Mouse (Mus musculus) embryonic facial prominence, embryonic 12.5 days (tissue): ENCODE data around the gene Rpl41. TPM values are rescaled to one million over a fixed set of nuclear protein-coding genes. Genes with fewer than 3 reads are reported as not detected.
A peak's percentile ranks its signal among the peaks of the same experiment; 100 is the strongest.
"Not testable (repeated sequence)": the region's sequence is repeated elsewhere in the genome, so short reads cannot be mapped to it uniquely, and the experiment has no call there.

Experiments used
- ATAC-seq: fragments of 200-750 bp; cut with Nextera tagmentation; 2 replicates; pipeline ENCODE4 v1.8.0; 2017; ENCODE audit not compliant: insufficient number of reproducible peaks, insufficient read depth, low FRiP score, low TSS enrichment
- H3K27ac ChIP-seq: fragments of 300-500 bp; sonication (generic); 2 replicates; pipeline ENCODE4 v1.5.1; 2016; ENCODE audit warnings: mild to moderate bottlenecking
- H3K27me3 ChIP-seq: fragments of 300-500 bp; sonication (generic); 2 replicates; pipeline ENCODE4 v1.6.1; 2016; ENCODE audit warnings: mild to moderate bottlenecking, moderate library complexity
- H3K36me3 ChIP-seq: fragments of 300-500 bp; sonication (generic); 2 replicates; pipeline ENCODE4 v1.6.1; 2016; ENCODE audit warnings: mild to moderate bottlenecking
- H3K4me1 ChIP-seq: fragments of 300-500 bp; sonication (generic); 2 replicates; pipeline ENCODE4 v1.6.1; 2016
- H3K4me2 ChIP-seq: fragments of 300-500 bp; sonication (generic); replicated peaks from 2 replicates; pipeline ENCODE4 v1.6.1; 2016; ENCODE audit warnings: mild to moderate bottlenecking, moderate library complexity
- H3K4me3 ChIP-seq: fragments of 300-500 bp; sonication (generic); 2 replicates; pipeline ENCODE4 v1.5.1; 2016; ENCODE audit warnings: mild to moderate bottlenecking
- H3K9ac ChIP-seq: fragments of 300-500 bp; sonication (generic); 2 replicates; pipeline ENCODE4 v1.6.1; 2016; ENCODE audit warnings: mild to moderate bottlenecking, moderate library complexity
- H3K9me3 ChIP-seq: fragments of 300-500 bp; sonication (generic); 2 replicates; pipeline ENCODE4 v1.6.1; 2016; ENCODE audit warnings: mild to moderate bottlenecking, moderate library complexity
- WGBS: fragments of 180-500 bp; shearing (Covaris S2); methylation state at CpG from one replicate; pipeline ENCODE4 v1.1.7; 2016; 5-methylcytosine and 5-hydroxymethylcytosine counted together
- polyA plus RNA-seq: library from polyadenylated mRNA; unstranded; fragments of >200 nt; fragmentation: Nextera tagmentation; extraction: Ambion mirVana; gene quantifications from 2 replicates; pipeline ENCODE4 v1.2.1, GENCODE M21; 2016

Rpl41 gene
- polyA plus RNA-seq, 1 experiment from 2014 or later = 3,271 TPM

DNA sequence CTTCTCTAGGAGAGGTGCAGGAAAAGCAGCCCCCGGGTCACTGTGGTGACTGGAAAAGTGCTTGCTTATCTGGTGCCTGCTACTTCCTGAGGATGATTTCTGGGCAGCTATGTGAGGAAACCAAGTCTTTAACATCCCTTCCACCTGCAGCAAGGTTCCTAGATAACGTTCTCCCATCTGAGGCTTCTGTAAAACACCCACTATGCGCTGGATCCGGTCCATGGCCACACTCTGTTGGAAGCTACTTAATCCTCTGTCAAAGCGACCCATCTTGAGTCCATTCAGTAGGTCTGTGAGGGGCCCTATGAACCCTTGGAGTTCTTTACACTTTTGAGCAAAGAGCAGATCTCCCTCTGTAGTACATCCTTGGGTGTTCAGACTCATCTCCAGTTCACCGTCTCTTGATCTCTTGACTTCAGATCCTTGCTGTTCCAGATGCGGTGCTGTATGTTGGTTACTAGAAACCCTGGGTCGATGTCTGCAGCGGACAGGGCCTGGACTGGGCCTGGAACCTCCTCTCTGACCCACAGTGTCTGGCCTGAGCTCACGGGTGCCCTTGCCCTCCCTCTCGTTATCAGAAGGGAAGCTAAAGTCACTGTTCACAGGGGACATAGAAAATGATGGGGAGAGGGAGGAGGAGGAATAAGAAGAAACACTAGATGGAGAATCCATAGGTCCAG lies 1.2 kb upstream of the Rpl41 start:
- H3K27ac ChIP-seq, H3K4me2 ChIP-seq, H3K36me3 ChIP-seq, ATAC-seq, H3K4me3 ChIP-seq, H3K27me3 ChIP-seq, H3K9me3 ChIP-seq, H3K9ac ChIP-seq, H3K4me1 ChIP-seq: not testable (repeated sequence)
- 90% methylated on average over 11 of the region's 11 CpGs for WGBS

DNA sequence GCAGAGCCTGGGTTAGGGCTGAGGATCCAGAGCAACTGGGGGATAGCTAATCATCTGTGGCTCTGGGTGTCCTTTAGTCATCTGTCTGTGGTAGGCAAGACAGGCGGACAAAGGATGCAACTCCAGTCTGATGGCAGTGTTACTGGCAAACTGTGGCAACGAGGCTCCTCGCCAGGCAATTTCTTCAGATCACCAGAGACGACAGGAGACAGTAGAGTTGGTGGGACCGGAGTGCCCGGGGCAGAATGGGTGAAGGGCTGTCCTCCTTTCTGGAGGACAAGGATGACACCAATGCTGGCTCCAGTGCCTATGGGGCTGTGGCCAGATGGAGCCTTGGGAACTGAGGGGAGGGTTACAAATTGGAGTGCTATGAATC lies 565 bp upstream of the Rpl41 start:
- H3K9ac ChIP-seq, H3K9me3 ChIP-seq, H3K36me3 ChIP-seq, H3K4me1 ChIP-seq, H3K27ac ChIP-seq, H3K4me2 ChIP-seq, H3K4me3 ChIP-seq, ATAC-seq, H3K27me3 ChIP-seq: not testable (repeated sequence)
- WGBS = 60% methylated on average over 6 of the region's 6 CpGs

DNA sequence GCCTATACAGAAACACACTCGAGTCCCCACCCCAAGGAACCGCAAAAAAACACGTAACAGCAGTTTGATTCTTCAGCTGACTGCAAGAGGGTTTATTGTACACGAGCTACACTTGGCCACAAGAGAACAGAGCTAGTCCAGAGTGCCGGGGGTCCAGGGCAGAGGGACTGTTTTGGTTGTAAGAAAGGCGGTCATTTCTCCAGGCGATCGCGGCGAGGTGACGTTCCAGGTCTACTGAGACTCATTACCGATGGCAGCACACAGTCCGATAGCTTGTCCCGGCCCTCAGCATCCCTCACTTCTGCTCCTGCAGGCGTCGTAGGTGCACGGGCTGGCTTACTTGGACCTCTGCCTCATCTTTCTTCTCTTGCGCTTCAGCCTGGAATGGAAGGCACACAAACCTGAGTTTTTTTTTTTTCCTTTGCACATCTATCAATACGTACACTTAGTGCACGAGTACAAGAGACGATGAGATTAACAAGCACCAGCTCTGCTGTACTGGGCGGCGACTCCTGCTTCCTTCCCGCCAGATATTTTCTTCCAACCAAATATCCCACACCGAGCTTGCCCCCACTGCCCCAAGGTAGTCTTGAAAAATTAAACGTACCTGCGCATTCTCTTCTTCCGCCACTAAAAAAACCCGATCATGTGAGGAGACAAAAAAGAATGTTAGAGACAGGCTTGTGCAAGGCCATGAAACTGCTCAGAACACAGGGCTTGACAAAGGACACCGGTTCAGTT lies 884 bp downstream of the Rpl41 start:
- not testable (repeated sequence) for H3K27me3 ChIP-seq, ATAC-seq, H3K4me1 ChIP-seq, H3K9me3 ChIP-seq
- Histone ChIP-seq H3K4me3 (peak overlapping the region; percentile 53), H3K36me3 (peaks cover 21% of the 10 kb centered on the region), H3K27ac (peak overlapping the region; percentile 98), H3K4me2 (peak overlapping the region; percentile 80), H3K9ac (peak overlapping the region; percentile 76)
- WGBS = under 1% methylated on average over 30 of the region's 30 CpGs

DNA sequence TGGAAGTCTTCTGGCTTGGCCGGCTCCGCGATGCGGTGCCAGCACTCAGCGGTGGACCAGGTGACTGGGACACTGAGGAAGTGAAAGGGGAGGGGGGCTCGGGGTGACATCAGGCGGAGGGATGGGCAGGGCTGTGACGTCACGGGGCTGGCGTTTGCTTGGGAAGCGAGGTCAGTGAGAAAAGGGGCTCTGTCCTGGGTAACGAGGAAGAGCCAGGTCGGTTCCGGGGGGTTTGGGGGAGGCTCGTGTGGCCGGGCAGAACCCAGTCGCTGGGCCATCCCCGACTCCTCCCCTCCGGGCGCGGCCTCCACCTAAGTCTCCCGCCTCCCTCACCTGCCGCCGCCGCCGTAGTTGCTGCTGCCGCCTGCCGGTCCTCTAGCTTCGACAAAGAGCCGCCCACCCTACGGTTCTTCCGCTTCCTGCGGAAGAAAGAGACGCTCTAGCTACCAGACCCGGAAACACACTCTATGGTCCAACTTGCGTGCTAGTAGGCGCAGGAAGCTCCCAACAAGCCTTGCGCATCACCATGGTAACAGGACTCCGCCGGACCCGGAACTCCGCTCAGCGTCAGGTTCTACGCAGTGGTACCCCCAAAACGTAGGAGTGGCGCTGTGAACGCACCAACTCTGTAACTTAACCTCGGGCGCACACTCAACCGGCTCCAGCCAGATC lies 1.6 kb downstream of the Rpl41 start, which contains the start of gene Zc3h10:
TSS of gene Zc3h10 (minus strand) at position 414 of the 672 bp plus-strand sequence.
- H3K27me3 ChIP-seq = no peaks in the 10 kb centered on the region
- H3K27ac ChIP-seq = peak within 1 kb of the TSS; percentile 98
- H3K4me1 ChIP-seq = peaks cover 8% of the 10 kb centered on the region
- peak within 1 kb of the TSS; percentile 53 for H3K4me3 ChIP-seq
- no peaks in the 10 kb centered on the region for H3K9me3 ChIP-seq
- peak within 1 kb of the TSS; percentile 80 for H3K4me2 ChIP-seq
- peak within 1 kb of the TSS; percentile 76 for H3K9ac ChIP-seq
- ATAC-seq = peak; percentile 80
- WGBS = under 1% methylated on average over 47 of the region's 50 CpGs
- peaks cover 28% of the 10 kb centered on the region for H3K36me3 ChIP-seq

DNA sequence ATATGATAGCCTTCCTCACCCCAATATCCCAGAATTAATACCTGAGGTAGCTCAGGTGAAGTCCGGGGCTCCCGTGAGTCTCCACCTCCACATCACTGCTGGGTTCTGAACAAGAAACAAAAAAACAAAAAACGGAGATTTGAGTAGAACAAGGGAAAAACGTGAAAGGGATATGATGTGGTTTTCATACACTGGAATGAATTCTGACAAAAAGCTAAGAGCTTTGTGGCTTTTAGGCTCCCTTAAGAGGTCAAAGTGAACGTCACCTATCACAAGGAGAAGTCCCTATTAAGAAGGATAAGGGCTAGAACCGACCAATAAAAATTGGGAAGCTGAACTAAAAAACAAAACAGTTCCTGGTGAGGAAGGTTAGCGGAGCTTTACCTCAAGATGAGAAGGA lies 2.3 kb downstream of the Rpl41 start:
- Histone ChIP-seq H3K4me3 (peak overlapping the region; percentile 53), H3K9me3 (no peaks in the 10 kb centered on the region), H3K9ac (peak overlapping the region; percentile 76), H3K36me3 (peaks cover 33% of the 10 kb centered on the region), H3K4me2 (peak overlapping the region; percentile 80), H3K4me1 (peaks cover 8% of the 10 kb centered on the region), H3K27me3 (no peaks in the 10 kb centered on the region), H3K27ac (peak overlapping the region; percentile 88)
- WGBS = 26% methylated on average over 7 of the region's 7 CpGs
- no peak for ATAC-seq

DNA sequence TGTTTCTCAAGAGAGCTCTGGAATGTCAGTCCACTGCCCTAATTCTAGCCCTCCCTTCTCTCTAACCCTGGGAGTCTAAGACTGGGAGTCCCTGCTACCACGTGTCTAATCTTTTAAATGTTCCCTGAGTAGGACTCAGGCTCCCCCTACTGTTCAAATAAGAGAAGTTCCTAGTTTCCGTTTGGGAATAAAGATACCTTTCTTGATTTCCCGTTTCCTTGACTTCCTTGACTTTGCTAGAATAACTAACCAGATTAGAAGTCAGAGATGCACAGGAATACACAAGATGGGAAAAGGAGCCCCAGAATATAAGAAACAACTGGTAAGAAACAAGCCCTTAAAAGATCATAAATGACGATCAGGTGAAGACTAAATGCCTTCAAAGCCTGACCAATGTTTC lies 2.7 kb downstream of the Rpl41 start:
- peaks cover 34% of the 10 kb centered on the region for H3K36me3 ChIP-seq
- WGBS = 13% methylated on average over 4 of the region's 4 CpGs

DNA sequence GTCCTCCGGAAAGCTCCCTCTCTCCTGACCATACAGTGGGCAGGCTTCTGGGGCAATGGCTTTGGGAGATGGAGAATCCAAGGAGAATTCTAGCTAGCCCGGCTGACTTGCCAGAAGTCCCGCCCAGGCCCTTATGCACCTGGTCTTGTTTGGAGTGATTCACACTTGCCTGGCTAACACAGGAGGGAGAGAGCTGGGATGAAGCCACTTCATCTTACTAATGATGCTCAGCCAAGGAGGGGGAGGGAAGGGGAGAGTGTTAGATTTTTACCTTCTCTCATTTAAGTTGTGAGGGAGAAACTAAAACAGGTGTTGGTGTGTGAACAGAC lies 3.6 kb downstream of the Rpl41 start:
- ATAC-seq = no peak
- Histone ChIP-seq H3K4me2 (no peak overlapping the region), H3K9me3 (no peaks in the 10 kb centered on the region), H3K4me3 (no peak overlapping the region), H3K27ac (no peak overlapping the region), H3K36me3 (peaks cover 40% of the 10 kb centered on the region), H3K4me1 (peaks cover 8% of the 10 kb centered on the region), H3K9ac (no peak overlapping the region), H3K27me3 (no peaks in the 10 kb centered on the region)
- 84% methylated on average over 3 of the region's 3 CpGs for WGBS

More for the DNA sequence above, 2.7 kb downstream of the Rpl41 start:
- Histone ChIP-seq H3K9me3 (no peaks in the 10 kb centered on the region), H3K9ac (peak overlapping the region; percentile 76), H3K4me2 (peak overlapping the region; percentile 80), H3K27me3 (no peaks in the 10 kb centered on the region), H3K27ac (peak overlapping the region; percentile 88; the same call in 1 of the 2 replicates), H3K4me1 (peaks cover 8% of the 10 kb centered on the region), H3K4me3 (peak overlapping the region; percentile 53)
- no peak for ATAC-seq

DNA sequence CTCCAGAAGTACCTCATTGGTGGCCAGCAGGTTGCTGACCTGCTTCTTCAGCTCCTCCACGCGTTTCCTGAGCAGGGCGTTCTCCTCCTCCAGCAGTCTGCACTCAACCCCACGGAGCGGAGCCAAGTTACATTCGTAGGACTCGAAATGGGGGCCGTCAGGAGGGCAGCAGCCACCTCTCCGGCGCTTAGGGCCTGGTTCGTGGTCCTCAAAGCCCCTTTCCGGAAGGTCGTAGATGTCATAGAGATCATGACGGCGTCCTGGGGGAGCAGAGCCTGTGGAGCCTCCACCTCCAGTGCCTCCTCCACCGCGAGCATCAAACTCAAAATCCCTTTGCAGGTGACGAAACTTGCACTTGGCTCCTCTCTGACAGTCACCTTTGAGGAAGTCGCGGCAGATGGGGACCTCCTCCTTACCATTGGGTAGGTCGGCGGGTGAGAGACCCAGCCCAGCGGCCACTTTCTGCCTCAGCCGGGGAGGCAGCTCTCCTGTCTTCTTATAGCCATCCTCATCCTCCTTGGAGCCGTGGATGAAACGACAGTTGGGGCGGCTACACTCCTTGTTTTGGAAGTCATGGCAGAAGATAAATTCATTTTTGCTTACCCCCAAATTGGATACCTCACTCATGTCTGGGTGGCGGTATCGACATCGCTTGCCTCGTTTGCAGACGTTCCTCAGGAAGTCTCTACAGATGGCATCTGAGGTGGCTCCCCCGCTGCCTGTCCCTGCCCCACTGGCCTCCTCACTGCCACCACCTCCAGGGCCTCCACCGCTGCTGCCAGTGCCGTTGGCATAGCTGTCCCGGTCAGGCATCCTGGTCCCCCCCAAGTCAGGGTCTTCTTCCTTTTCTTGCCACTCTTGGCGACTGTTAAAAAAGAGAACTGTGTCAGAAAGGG lies 4.2 kb downstream of the Rpl41 start:
- Histone ChIP-seq H3K27me3 (no peaks in the 10 kb centered on the region), H3K27ac (no peak overlapping the region)

DNA sequence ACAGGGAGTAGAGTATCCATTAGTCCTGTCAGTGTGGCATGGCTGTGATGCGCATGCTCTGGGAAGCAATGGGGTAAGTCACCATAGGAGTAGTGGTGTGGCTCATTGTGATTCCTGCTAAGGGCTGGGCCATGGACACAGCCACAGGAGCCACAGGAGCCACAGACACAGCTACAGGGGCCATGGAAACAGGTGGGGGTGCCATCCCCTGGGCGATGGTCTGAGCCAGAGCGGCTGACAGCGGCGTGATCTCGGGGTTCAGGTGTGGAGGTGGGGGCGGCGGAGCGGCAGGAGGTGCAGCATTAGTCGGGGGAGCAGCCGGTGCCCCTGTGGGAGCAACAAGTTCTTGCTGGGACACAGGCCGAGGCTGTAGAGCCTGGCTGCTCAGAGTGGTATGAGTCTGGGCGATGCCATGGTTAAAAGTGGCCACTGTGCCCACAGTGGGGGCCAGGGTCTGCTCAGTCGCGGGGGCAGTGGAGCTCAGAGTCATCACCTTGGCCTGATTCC lies 4.9 kb downstream of the Rpl41 start:
- Histone ChIP-seq H3K9me3 (no peaks in the 10 kb centered on the region), H3K4me3 (no peak overlapping the region), H3K27ac (no peak overlapping the region), H3K36me3 (peaks cover 40% of the 10 kb centered on the region), H3K4me2 (no peak overlapping the region), H3K9ac (no peak overlapping the region), H3K4me1 (peaks cover 8% of the 10 kb centered on the region), H3K27me3 (no peaks in the 10 kb centered on the region)
- ATAC-seq = no peak
- 97% methylated on average over 15 of the region's 15 CpGs for WGBS

More for the DNA sequence above, 4.2 kb downstream of the Rpl41 start:
- no peak overlapping the region for H3K4me3 ChIP-seq
- no peak overlapping the region for H3K9ac ChIP-seq
- peaks cover 40% of the 10 kb centered on the region for H3K36me3 ChIP-seq
- no peak overlapping the region for H3K4me2 ChIP-seq
- no peak for ATAC-seq
- peaks cover 8% of the 10 kb centered on the region for H3K4me1 ChIP-seq
- WGBS = 95% methylated on average over 37 of the region's 37 CpGs
- no peaks in the 10 kb centered on the region for H3K9me3 ChIP-seq

DNA sequence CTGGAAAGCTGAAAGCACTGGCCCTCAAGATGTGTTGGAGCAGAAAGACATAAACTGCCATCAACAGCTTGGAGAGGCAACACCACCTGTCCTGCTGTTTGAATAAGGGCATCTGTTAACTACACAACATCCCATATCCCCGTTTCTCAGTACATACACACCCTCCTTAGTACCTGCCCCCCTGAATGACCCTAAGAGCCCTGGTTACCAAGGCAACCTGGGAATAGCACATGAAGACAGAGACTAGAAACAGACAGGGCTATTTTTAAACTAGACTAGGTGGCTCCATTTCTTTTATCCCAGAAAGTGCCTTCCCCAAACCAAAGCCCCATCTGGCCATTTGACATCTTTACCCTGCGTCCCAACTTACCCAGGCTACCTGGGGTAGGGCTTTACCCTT lies 6.0 kb downstream of the Rpl41 start:
- Histone ChIP-seq H3K27me3 (no peaks in the 10 kb centered on the region), H3K9ac (no peak overlapping the region), H3K4me2 (no peak overlapping the region), H3K9me3 (no peaks in the 10 kb centered on the region), H3K27ac (no peak overlapping the region), H3K36me3 (peaks cover 40% of the 10 kb centered on the region), H3K4me3 (no peak overlapping the region), H3K4me1 (peaks cover 8% of the 10 kb centered on the region)
- no peak for ATAC-seq
- 64% methylated on average over 2 of the region's 2 CpGs for WGBS

DNA sequence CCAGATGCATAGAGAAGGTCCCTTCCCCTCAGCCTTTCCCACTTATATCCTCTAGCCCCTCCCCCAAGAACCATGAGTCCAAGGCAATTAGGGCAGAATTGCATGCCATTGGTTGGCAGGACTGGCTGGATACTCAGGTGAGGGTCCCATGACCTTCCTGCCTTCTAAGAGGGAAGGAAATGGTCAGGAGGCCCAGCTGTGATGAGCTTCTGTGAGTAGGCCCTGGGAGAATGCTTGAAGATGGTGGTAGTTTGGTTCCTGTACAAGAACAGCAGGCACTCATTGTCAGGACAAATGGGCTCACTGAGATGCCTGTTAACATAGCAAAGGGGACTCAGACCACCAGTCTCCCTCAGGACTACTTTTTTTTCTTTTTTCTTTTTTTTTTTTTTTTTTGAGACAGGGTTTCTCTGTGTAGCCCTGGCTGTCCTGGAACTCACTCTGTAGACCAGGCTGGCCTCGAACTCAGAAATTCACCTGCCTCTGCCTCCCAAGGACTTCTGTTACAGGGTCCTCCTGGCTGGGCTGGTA lies 10.7 kb downstream of the Rpl41 start:
- no peaks in the 10 kb centered on the region for H3K4me1 ChIP-seq
- 87% methylated on average over 1 of the region's 1 CpGs for WGBS
- ATAC-seq = no peak

More for the DNA sequence above, 10.7 kb downstream of the Rpl41 start:
- Histone ChIP-seq H3K9ac (no peak overlapping the region), H3K27ac (no peak overlapping the region), H3K27me3 (no peaks in the 10 kb centered on the region), H3K36me3 (peaks cover 19% of the 10 kb centered on the region), H3K9me3 (no peaks in the 10 kb centered on the region), H3K4me3 (no peak overlapping the region), H3K4me2 (no peak overlapping the region)
